In genomic region chr11:5700808-5701207, GRCm38 (mm10) we compare ENCODE assay signal across 20 mouse cellular contexts. TPM values are rescaled to one million over a fixed set of nuclear protein-coding genes. Genes with fewer than 3 reads are reported as not detected.
DNase-seq lines count a peak whose midpoint lies in the region; ATAC-seq and TF ChIP-seq lines count a peak whose summit lies in the region.
"Had no signal": no experiment of that assay in that cellular context is flagged by ENCODE, and none has a peak within 500 bp of the region (broad histone marks: within the 10 kb centered on the region; RNA-seq: fewer than 3 reads in every experiment).

No protein-coding gene starts in this region.

- no peak overlapping the region for H3K9ac ChIP-seq in ES-E14 (ENCODE audit: insufficient read depth, low read depth, low read length, poor library complexity, severe bottlenecking)
- no peak overlapping the region; the same call in 1 of the 2 replicates for H3K9ac ChIP-seq in liver, postnatal 0 days (replicated peaks)
- no peak overlapping the region for H3K9ac ChIP-seq in forebrain, embryonic 12.5 days
- H3K9ac ChIP-seq: heart, embryonic 12.5 days; hindbrain, embryonic 14.5 days had no signal

- intact Hi-C loops in heart, postnatal 14 days (cut with DNase I) = no loop called here

- peak; percentile 79 for ATAC-seq in liver, postnatal 0 days
- no peak for ATAC-seq in forebrain, embryonic 12.5 days (ENCODE audit: low FRiP score)
- ATAC-seq: forebrain, embryonic 14.5 days had no signal

- peaks cover 28% of the 10 kb centered on the region for H3K36me3 ChIP-seq in heart, embryonic 10.5 days
- H3K36me3 ChIP-seq in ES-E14 (ENCODE audit: control insufficient read depth, insufficient read depth, low read length, poor library complexity, severe bottlenecking) = peaks cover 13% of the 10 kb centered on the region; the same call in 1 of the 2 replicates
- H3K36me3 ChIP-seq in liver, postnatal 0 days (replicated peaks; ENCODE audit: insufficient read depth, low read length) = no peaks in the 10 kb centered on the region
- H3K36me3 ChIP-seq in forebrain, embryonic 12.5 days (replicated peaks) = peaks cover 22% of the 10 kb centered on the region

- H3K4me1 ChIP-seq in heart, embryonic 10.5 days = peaks cover 3% of the 10 kb centered on the region
- H3K4me1 ChIP-seq in ES-E14 (ENCODE audit: control insufficient read depth in 2 of 2, insufficient read depth in 2 of 2, low read length in 2 of 2, poor library complexity in 1 of 2) = peaks cover 17 to 24% of the 10 kb centered on the region in 2 experiments
- peaks cover 7% of the 10 kb centered on the region for H3K4me1 ChIP-seq in liver, postnatal 0 days (ENCODE audit: insufficient read depth)
- H3K4me1 ChIP-seq in forebrain, embryonic 12.5 days = peaks cover 2% of the 10 kb centered on the region; the same call in 1 of the 2 replicates

- DNase-seq in heart, embryonic 10.5 days (ENCODE audit: low spot score) = peak; percentile 58
- DNase-seq in heart, postnatal 14 days = no peak
- DNase-seq in ES-E14 (ENCODE audit: low read depth, low spot score) = no peak
- peak; percentile 40 for DNase-seq in adrenal gland, postnatal 14 days
- peak; percentile 59 for DNase-seq in liver, postnatal 0 days
- DNase-seq in right cerebral cortex, adult 18-20 months = no peak
- DNase-seq in gastrocnemius, adult 8-10 months (ENCODE audit: low spot score in 2 of 2) = no peak
- DNase-seq: cerebellum, adult 18-20 months; cerebellum, postnatal 36 days; gastrocnemius, postnatal 36 days; kidney, adult 9 months; kidney, postnatal 36 days; lung, adult 18-20 months; lung, postnatal 14 days; right cerebral cortex, postnatal 25 days had no signal

- H3K27me3 ChIP-seq in heart, embryonic 10.5 days (ENCODE audit: insufficient read depth, poor library complexity, severe bottlenecking) = no peaks in the 10 kb centered on the region
- H3K27me3 ChIP-seq in liver, postnatal 0 days (ENCODE audit: insufficient read depth, low read length) = no peaks in the 10 kb centered on the region
- H3K27me3 ChIP-seq in forebrain, embryonic 12.5 days = no peaks in the 10 kb centered on the region
- H3K27me3 ChIP-seq: heart, embryonic 12.5 days had no signal

- H3K4me2 ChIP-seq in liver, postnatal 0 days (ENCODE audit: low read depth, low read length) = peak overlapping the region; percentile 35
- H3K4me2 ChIP-seq in forebrain, embryonic 12.5 days = no peak overlapping the region
- H3K4me2 ChIP-seq: heart, embryonic 12.5 days; hindbrain, embryonic 14.5 days had no signal

- H3K4me3 ChIP-seq in heart, embryonic 10.5 days = no peak overlapping the region
- no peak overlapping the region for H3K4me3 ChIP-seq in ES-E14 (ENCODE audit: insufficient read depth in 1 of 2, low read depth in 1 of 2, low read length in 2 of 2, poor library complexity in 1 of 2, severe bottlenecking in 1 of 2)
- no peak overlapping the region for H3K4me3 ChIP-seq in liver, postnatal 0 days (ENCODE audit: low read depth, low read length)
- no peak overlapping the region for H3K4me3 ChIP-seq in forebrain, embryonic 12.5 days (replicated peaks)
- H3K4me3 ChIP-seq: heart, embryonic 12.5 days; limb, embryonic 10.5 days had no signal

- no peak; the same call in 1 of the 2 replicates for TF ChIP-seq EP300 in liver, postnatal 0 days (IDR thresholded peaks at IDR 0.05; ENCODE audit: low read depth)

- H3K9me3 ChIP-seq in heart, embryonic 10.5 days = no peaks in the 10 kb centered on the region
- no peaks in the 10 kb centered on the region for H3K9me3 ChIP-seq in ES-E14 (ENCODE audit: control insufficient read depth, insufficient read depth, low read depth, low read length)
- H3K9me3 ChIP-seq in liver, postnatal 0 days (ENCODE audit: low read length) = no peaks in the 10 kb centered on the region
- no peaks in the 10 kb centered on the region for H3K9me3 ChIP-seq in forebrain, embryonic 12.5 days
- H3K9me3 ChIP-seq: heart, embryonic 12.5 days; limb, embryonic 10.5 days had no signal

- 91% methylated on average over 7 of the region's 7 CpGs for WGBS in heart, embryonic 10.5 days
- 56% methylated on average over 7 of the region's 7 CpGs for WGBS in liver, postnatal 0 days (ENCODE audit: insufficient replicate concordance)
- 95% methylated on average over 7 of the region's 7 CpGs for WGBS in forebrain, embryonic 12.5 days

- in situ Hi-C loops in ES-E14 (cut with MboI; ENCODE audit: low sequenced_read_pairs in 2 of 2, unreplicated experiment in 2 of 2) = no loop called here

- H3K27ac ChIP-seq in heart, embryonic 10.5 days = no peak overlapping the region
- peak overlapping the region; percentile 14; the same call in 1 of the 2 replicates for H3K27ac ChIP-seq in ES-E14 (ENCODE audit: insufficient read depth, low read depth, low read length, poor library complexity, severe bottlenecking)
- H3K27ac ChIP-seq in liver, postnatal 0 days (ENCODE audit: low read depth) = peak overlapping the region; percentile 39; the same call in 1 of the 2 replicates
- H3K27ac ChIP-seq in forebrain, embryonic 12.5 days = no peak overlapping the region
- H3K27ac ChIP-seq: hindbrain, embryonic 14.5 days; limb, embryonic 10.5 days had no signal

- TF ChIP-seq CTCF in liver, postnatal 0 days (IDR thresholded peaks at IDR 0.05; ENCODE audit: low read depth) = no peak

TF ChIP-seq in ES-E14, 5 proteins besides CTCF, POLR2A, EP300 and RAD21:
- TF ChIP-seq HCFC1 (IDR thresholded peaks at IDR 0.05; ENCODE audit: borderline replicate concordance, insufficient read depth, low read length) (no peak), CHD2 (IDR thresholded peaks at IDR 0.05; ENCODE audit: low read depth, low read length) (no peak), ZC3H11A (IDR thresholded peaks at IDR 0.05; ENCODE audit: borderline replicate concordance, low read depth, low read length) (no peak), ZNF384 (IDR thresholded peaks at IDR 0.05; ENCODE audit: low read depth, low read length) (no peak), MAFK (IDR thresholded peaks at IDR 0.05; ENCODE audit: insufficient read depth, low read depth, low read length) (no peak)

RNA-seq across cellular contexts. Expression of gene Mrps24, which starts 14.7 kb away (rescaled TPM):
- polyA plus RNA-seq in heart, embryonic 10.5 days (2016; fragmentation: Nextera tagmentation; extraction: Ambion mirVana) = 177 and 181 TPM in 2 replicates
- 100 to 1,000 TPM; 129 to 130 TPM for total RNA-seq in heart, postnatal 14 days (2021)
- total RNA-seq in ES-E14 (2012; rRNA removed) = 125 and 170 TPM in 2 replicates
- total RNA-seq in adrenal gland, postnatal 14 days (2021) = 148 and 152 TPM in 2 replicates
- 119 and 122 TPM in 2 replicates for polyA plus RNA-seq in liver, postnatal 0 days (2015; fragmentation: Nextera tagmentation; extraction: Ambion mirVana)
- total RNA-seq in gastrocnemius, adult 8-10 months (2022) = 100 to 1,000 TPM in 3 of 4 experiments, 10 to 100 TPM in 1; 98.9 to 119 (median 108) TPM
- polyA plus RNA-seq in forebrain, embryonic 12.5 days (2016; fragmentation: Nextera tagmentation; extraction: Ambion mirVana) = 156 and 162 TPM in 2 replicates

Comparison
In these comparisons a context has a peak if more than half of its experiments do, and no peak if none do; other contexts are left out.
1. DNase-seq: peak in heart, embryonic 10.5 days (single experiment), adrenal gland, postnatal 14 days (single experiment) and liver, postnatal 0 days (single experiment); none in heart, postnatal 14 days (0 of 2), ES-E14 (single experiment), right cerebral cortex, adult 18-20 months (single experiment) and gastrocnemius, adult 8-10 months (0 of 2).
2. H3K27ac ChIP-seq: peak in ES-E14 (single experiment) and liver, postnatal 0 days (single experiment); none in heart, embryonic 10.5 days (single experiment) and forebrain, embryonic 12.5 days (single experiment).